Mouse (Mus musculus) gonadal fat pad, adult 2 months (tissue): Measurements from ENCODE around the gene Rtbdn. TPM values are rescaled to one million over a fixed set of nuclear protein-coding genes. Genes with fewer than 3 reads are reported as not detected.

ENCODE experiments used
- DNase-seq: peaks from one replicate; pipeline ENCODE4 v3.0.0-alpha.2; 2012; ENCODE audit warnings: low read depth
- polyA plus RNA-seq: library from polyadenylated mRNA; depleted of rRNA; stranded (reverse); fragments of >200 nt; gene quantifications from 2 replicates; pipeline ENCODE4 v1.2.3, GENCODE M21; 2012

Rtbdn gene
- polyA plus RNA-seq, 1 experiment, result not detected

DNA sequence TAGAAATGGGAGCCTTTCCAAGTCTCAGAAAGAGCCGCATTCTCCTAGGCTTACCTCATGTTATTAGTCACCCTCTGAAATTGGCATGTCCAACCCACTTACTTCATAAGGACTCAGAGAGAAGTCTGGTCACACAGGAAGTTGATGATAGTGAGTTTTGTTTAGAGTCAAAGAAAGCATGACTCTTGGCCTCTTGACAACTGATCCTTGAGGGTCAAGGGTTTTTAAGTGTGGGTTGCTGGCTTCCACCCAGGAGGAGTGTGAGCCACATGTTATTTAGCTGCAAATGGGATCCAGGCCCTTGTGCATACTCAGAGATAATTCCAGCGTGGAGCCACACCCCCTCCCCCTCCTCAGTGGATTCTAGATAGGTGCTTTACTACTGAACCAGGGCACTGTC lies 25.2 kb upstream of the Rtbdn start:
- DNase-seq, result no peak

- no peak for DNase-seq
Measured at GRCm38 (mm10) chr8:84925557-84925956, 21.2 kb upstream of the Rtbdn start.

DNA sequence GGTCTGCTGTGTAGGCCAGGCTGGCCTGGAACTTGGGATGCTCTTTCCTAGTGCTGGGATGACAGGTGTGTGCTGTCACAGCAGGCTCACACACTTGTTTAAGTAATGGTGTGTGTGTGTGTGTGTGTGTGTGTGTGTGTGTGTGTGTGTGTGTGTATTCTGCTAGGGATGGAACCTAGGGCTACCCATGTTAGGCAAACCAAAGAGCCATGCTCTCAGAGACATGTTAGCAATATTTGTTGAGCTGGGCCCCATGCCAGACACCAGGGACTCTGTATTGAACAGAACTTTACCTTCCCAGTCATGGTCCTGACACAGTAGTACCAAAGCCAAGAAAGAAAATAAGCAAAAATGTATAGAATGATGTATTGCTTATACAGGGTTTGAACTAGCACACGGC lies 19.3 kb upstream of the Rtbdn start:
- DNase-seq, result no peak

GRCm38 (mm10) chr8:84928456-84929306 lies 18.1 kb upstream of the Rtbdn start:
- DNase-seq, result no peak

DNA sequence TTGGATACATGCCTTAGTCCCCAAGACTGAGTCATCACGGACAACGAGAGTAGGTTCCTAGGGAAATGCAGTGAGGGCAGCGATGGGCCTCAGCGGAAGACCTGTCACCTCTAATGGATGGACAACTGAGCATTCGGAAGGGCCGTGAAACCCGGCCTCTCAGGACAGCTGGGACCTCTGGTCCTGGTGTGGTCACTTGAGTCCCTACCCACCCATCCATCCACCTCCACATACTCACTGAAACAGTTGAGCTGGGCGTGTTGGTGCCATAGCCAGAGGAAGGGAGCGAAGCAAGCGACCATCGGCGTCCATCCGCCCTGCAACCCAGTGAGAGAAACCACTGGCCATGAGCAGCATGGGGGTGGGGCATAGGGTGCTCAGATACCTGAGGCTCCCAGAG lies 16.2 kb upstream of the Rtbdn start:
- DNase-seq, result no peak

- DNase-seq, result no peak
Measured at GRCm38 (mm10) chr8:84933767-84934559, 12.8 kb upstream of the Rtbdn start.

- no peak for DNase-seq
Measured at GRCm38 (mm10) chr8:84934860-84935259, 11.9 kb upstream of the Rtbdn start.

DNA sequence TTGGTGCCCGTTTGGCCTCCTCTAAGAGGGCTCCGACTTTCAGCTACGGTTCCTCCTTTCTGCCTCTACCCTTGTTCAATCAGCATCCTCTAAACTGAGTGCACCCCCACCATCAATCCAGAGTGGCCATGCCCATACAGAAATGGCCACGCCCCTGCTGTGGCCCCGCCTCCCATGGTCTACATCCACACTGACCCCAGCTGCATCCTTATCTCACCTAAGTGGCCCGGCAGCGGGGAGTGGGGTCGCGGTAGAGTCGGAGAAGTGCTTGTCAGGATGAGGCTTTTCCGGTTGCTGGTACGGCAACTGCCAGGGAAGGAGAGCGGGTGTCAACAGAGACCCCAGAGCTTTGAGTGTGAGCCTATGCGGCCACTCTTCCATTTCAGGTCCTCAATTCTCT lies 11.3 kb upstream of the Rtbdn start:
- DNase-seq, result no peak

DNA sequence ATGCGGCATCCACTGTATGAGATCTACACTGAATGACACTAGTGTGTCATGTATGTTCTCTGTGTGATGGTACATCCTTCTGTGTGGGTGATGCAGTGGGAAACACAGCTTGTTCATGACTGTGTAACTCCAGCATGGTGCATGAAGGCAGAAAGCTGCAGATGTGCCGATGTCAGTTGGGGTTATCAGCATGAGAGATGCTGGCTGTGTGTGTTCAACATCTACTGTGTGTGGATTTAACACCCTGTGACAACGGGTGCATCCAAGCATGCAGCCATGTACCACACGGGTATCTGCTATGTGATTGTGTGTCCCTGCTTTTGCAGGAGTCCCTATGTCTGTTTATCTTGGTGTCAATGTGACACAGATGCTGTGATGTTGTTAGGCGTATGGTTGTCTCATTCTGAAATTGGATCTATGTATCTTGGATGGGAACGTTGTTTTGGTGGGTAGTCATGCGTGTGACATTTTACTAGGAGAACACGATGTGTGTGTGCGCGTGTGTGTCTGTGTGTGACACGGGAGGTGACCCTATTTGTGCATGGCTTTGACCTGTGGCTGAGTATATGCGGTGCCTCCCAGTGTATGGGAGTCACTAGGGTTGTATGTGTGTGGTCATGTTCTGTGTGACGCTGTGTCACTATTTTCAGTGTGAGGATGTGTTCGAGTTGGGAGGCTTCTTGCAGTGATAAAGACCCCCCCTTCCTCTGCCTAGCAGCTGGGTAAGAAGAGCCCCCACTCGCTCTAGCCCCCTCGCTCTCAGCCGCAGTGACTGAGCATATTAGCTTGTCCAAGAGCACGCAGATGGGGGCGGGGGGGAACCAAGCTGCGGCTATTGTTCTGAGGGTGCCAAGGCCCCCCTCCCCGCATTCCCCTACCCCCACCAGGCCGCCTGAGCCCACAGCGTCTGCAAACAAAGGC lies 10.5 kb upstream of the Rtbdn start:
- no peak for DNase-seq

DNA sequence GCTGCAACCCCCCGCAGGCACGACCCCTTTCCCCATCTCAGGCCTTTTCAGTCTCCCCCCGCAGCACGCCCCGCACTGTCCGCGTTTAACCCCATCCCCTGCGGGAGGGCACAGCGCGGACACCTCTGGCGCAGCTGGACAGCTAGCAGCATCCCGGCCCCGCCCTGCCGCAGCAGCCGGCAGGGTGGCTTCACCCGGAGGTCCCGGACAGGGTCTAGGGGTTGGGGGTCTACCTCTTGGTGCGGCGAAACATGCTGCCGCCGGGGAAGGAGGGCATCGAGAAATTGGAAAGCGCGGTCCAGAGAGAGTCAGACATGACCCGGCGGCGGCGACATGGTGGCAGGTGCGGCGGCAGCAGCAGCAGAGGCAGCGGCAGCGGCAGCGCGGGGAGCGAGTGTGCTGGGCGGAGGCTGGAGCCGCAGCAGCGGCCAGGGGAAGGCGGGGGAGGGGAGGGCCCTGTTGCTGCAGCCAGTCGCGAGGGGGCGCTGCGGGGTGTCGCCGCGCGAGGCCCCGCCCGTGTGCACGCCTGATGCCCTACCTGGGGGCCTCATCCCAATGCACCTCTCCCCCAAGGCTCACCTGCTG lies 9.7 kb upstream of the Rtbdn start, which contains the start of gene Mast1:
Mast1 (minus strand) TSS at position 398 of the 585 bp plus-strand sequence.
- no peak for DNase-seq

- no peak for DNase-seq
Measured at GRCm38 (mm10) chr8:84937620-84938485, 8.9 kb upstream of the Rtbdn start.

DNA sequence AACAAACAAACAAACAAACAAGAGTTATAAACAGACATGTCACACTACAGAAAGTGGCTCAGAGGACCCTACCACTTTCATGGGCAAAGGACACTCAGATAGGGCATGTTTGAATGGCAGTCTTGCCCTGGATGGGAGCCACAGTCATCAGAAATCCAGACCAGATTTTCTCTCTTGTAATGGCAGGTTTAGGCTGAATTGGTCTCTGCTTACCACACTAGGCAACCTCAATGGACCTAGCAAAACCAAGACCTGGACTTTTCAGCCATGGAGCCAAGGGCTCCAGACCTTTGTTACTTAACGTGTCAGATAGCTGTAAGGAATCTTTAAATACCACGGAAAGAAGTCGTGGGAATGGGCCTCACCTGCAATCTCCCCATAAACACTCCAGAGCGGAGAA lies 3.1 kb upstream of the Rtbdn start:
- no peak for DNase-seq

GRCm38 (mm10) chr8:84944478-84945160 lies 2.2 kb upstream of the Rtbdn start:
- DNase-seq, result no peak

- no peak for DNase-seq
Measured at GRCm38 (mm10) chr8:84945235-84945632, 1.6 kb upstream of the Rtbdn start.

- no peak for DNase-seq
Measured at GRCm38 (mm10) chr8:84945633-84946527, 911 bp upstream of the Rtbdn start.

- DNase-seq, result no peak
Measured at GRCm38 (mm10) chr8:84947241-84947545, 402 bp downstream of the Rtbdn start.

GRCm38 (mm10) chr8:84949753-84950152 lies 3.0 kb downstream of the Rtbdn start:
- no peak for DNase-seq

- no peak for DNase-seq
Measured at GRCm38 (mm10) chr8:84952612-84953255, 5.9 kb downstream of the Rtbdn start.

GRCm38 (mm10) chr8:84956768-84957167 lies 10.0 kb downstream of the Rtbdn start:
- no peak for DNase-seq
